Mouse (Mus musculus): Measurements from ENCODE around the gene Pbx2.

DNA sequence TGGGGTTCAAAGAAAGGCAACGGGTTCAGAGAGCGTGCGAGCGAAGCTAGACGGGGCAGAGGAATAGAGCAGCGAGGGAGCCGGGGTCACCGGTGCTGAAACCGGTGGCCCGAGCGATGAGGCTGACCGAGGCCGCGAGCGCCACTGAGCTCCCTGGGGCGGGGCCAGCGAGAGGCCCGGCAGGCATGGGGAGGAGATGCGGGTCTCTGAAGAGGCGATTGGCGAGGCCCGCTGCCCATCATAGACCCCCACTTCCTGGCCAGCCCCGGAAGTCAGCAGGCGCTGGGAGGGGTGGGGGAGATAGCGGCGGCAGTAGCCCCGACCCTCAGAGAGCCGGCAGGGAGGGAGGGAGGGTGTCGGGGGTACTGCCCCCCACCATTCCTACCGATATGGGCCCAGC, 14.5 kb downstream of the Pbx2 start:
- TF ChIP-seq CEBPB (IDR thresholded peaks at IDR 0.05; ENCODE audit: insufficient read depth, poor library complexity, severe bottlenecking) = no peak
- no peak for TF ChIP-seq E2F4 (IDR thresholded peaks at IDR 0.05; ENCODE audit: insufficient read depth)
- TF ChIP-seq USF1 (IDR thresholded peaks at IDR 0.05; ENCODE audit: low read depth) = no peak
- TF ChIP-seq REST (IDR thresholded peaks at IDR 0.05; ENCODE audit: insufficient read depth, insufficient read length) = no peak

Data from myocyte (in vitro differentiated cells).